In the genomic region with DNA sequence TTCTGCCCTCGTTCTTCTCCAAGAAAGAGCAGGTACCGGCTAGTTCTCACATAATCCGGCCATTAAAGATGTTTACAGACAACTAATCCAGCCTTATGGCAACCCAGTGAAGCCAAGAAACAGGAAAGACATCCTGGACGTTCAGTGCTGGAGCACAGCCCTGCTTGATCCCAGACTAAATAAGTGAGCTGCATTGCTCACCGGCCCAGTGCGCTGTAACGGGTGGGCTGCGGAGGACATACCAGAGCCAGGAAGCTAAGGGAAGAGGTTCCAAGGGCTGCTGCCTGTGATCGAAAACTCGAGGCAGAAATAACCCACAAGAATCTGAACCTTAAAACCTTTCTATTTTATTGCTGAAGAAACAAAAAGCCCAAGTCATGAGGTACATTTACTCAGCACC, we compare ENCODE assay signal across 25 mouse cellular contexts. TPM values are rescaled to one million over a fixed set of nuclear protein-coding genes. Genes with fewer than 3 reads are reported as not detected.
DNase-seq lines count a peak whose midpoint lies in the region; ATAC-seq and TF ChIP-seq lines count a peak whose summit lies in the region.
"Had no signal": no experiment of that assay in that cellular context is flagged by ENCODE, and none has a peak within 500 bp of the region (broad histone marks: within the 10 kb centered on the region; RNA-seq: fewer than 3 reads in every experiment).

No protein-coding gene starts in this region.

- peak overlapping the region; percentile 92 for H3K27ac ChIP-seq in layer of hippocampus, adult 2 months
- H3K27ac ChIP-seq in forebrain, postnatal 0 days (ENCODE audit: low read depth, low read length) = peak overlapping the region; percentile 60; the same call in 1 of the 2 replicates
- H3K27ac ChIP-seq: gastrocnemius, adult 2 months; limb, embryonic 15.5 days had no signal

- H3K36me3 ChIP-seq in forebrain, postnatal 0 days (ENCODE audit: insufficient read depth) = no peaks in the 10 kb centered on the region
- H3K36me3 ChIP-seq: limb, embryonic 15.5 days had no signal

- intact Hi-C loops in gastrocnemius, postnatal 36 days (cut with DNase I) = no loop called here

- H3K9ac ChIP-seq in forebrain, postnatal 0 days = no peak overlapping the region
- H3K9ac ChIP-seq: limb, embryonic 15.5 days had no signal

- DNase-seq in frontal cortex, adult 2 months (ENCODE audit: extremely low spot score in 1 of 2, low spot score in 1 of 2) = no peak
- no peak for DNase-seq in layer of hippocampus, adult 2 months (ENCODE audit: low spot score in 2 of 2)
- DNase-seq in layer of hippocampus, adult 11-12 months (ENCODE audit: low spot score) = no peak
- DNase-seq in brain, embryonic 14.5 days (ENCODE audit: low read depth) = peak; percentile 60
- no peak for DNase-seq in forebrain, postnatal 0 days
- no peak for DNase-seq in embryo, embryonic 9.5 days (ENCODE audit: extremely low spot score)
- no peak for DNase-seq in gastrocnemius, postnatal 36 days
- DNase-seq: adrenal gland, adult 2 months; cerebellum, postnatal 25 days; gastrocnemius, adult 2 months; kidney, adult 8-10 months; lung, postnatal 10 days; thymus, adult 18-20 months had no signal

- ATAC-seq in frontal cortex, adult (ENCODE audit: low TSS enrichment) = peak; percentile 27; the same call in 1 of the 2 replicates
- peak; percentile 25; the same call in 1 of the 2 replicates for ATAC-seq in forebrain, postnatal 0 days

- H3K4me1 ChIP-seq in forebrain, postnatal 0 days (ENCODE audit: insufficient read depth) = peaks cover 12% of the 10 kb centered on the region
- H3K4me1 ChIP-seq: limb, embryonic 15.5 days had no signal

- no peak for TF ChIP-seq CTCF in layer of hippocampus, adult 2 months (conservative IDR thresholded peaks at IDR 0.05)
- TF ChIP-seq CTCF in brain, embryonic 14.5 days (IDR thresholded peaks at IDR 0.05; ENCODE audit: borderline replicate concordance, extremely low read depth, insufficient read depth, insufficient read length) = no peak
- TF ChIP-seq CTCF in forebrain, postnatal 0 days (IDR thresholded peaks at IDR 0.05; ENCODE audit: low read depth) = no peak

- H3K27me3 ChIP-seq in forebrain, postnatal 0 days (ENCODE audit: insufficient read depth, low read length) = no peaks in the 10 kb centered on the region
- H3K27me3 ChIP-seq: limb, embryonic 15.5 days had no signal

- TF ChIP-seq POLR2A in brain, embryonic 14.5 days (IDR thresholded peaks at IDR 0.05; ENCODE audit: borderline replicate concordance, extremely low read depth, insufficient read depth, insufficient read length, poor library complexity, severe bottlenecking) = no peak

- 40% methylated on average over 10 of the region's 10 CpGs for WGBS in forebrain, postnatal 0 days

- no peaks in the 10 kb centered on the region for H3K9me3 ChIP-seq in forebrain, postnatal 0 days (ENCODE audit: low read length)
- H3K9me3 ChIP-seq: limb, embryonic 15.5 days had no signal

- no peak overlapping the region for H3K4me3 ChIP-seq in layer of hippocampus, adult 2 months
- no peak overlapping the region for H3K4me3 ChIP-seq in forebrain, postnatal 0 days (ENCODE audit: low read depth, low read length)
- H3K4me3 ChIP-seq: erythroblast, embryonic 14.5 days; gastrocnemius, adult 2 months; limb, embryonic 15.5 days had no signal

- no peak overlapping the region for H3K4me2 ChIP-seq in forebrain, postnatal 0 days (ENCODE audit: low read depth)
- H3K4me2 ChIP-seq: limb, embryonic 15.5 days had no signal

RNA-seq across cellular contexts. Expression of a gene that starts 11.1 kb away (rescaled TPM):
- polyA plus RNA-seq in frontal cortex, adult 2 months (2012; rRNA removed) = 0.13 TPM in 1 of 2 replicates, not detected in the other
- not detected for total RNA-seq in layer of hippocampus, adult 2 months (2021)
- polyA plus RNA-seq in brain, embryonic 14.5 days (2012; rRNA removed) = not detected in 2 replicates
- total RNA-seq in forebrain, postnatal 0 days (2014; rRNA removed) = not detected in 2 replicates
- polyA plus RNA-seq in forebrain, postnatal 0 days (2015; fragmentation: Nextera tagmentation; extraction: Ambion mirVana) = not detected in 2 replicates
- total RNA-seq in gastrocnemius, postnatal 36 days (2021) = not detected
- total RNA-seq: adrenal gland, adult 2 months; gastrocnemius, adult 2 months; heart, adult 8-10 months; layer of hippocampus, adult 8-10 months; left cerebral cortex, postnatal 14 days; megakaryocyte, adult 5-6 weeks; neutrophil, adult 5-6 weeks had no signal
- polyA plus RNA-seq: adrenal gland, adult 2 months; embryonic facial prominence, embryonic 11.5 days; erythroblast, embryonic 14.5 days; heart, embryonic 16.5 days; limb, embryonic 15.5 days; urinary bladder, adult 2 months had no signal

RNA-seq across cellular contexts. Expression of a gene that starts 50.4 kb away (rescaled TPM):
- not detected in 2 replicates for polyA plus RNA-seq in frontal cortex, adult 2 months (2012; rRNA removed)
- total RNA-seq in layer of hippocampus, adult 2 months (2021) = not detected
- not detected in 2 replicates for polyA plus RNA-seq in brain, embryonic 14.5 days (2012; rRNA removed)
- not detected in 2 replicates for total RNA-seq in forebrain, postnatal 0 days (2014; rRNA removed)
- not detected in 2 replicates for polyA plus RNA-seq in forebrain, postnatal 0 days (2015; fragmentation: Nextera tagmentation; extraction: Ambion mirVana)
- total RNA-seq in gastrocnemius, postnatal 36 days (2021) = not detected
- total RNA-seq: adrenal gland, adult 2 months; gastrocnemius, adult 2 months; heart, adult 8-10 months; left cerebral cortex, postnatal 14 days had no signal
- polyA plus RNA-seq: adrenal gland, adult 2 months; embryonic facial prominence, embryonic 11.5 days; erythroblast, embryonic 14.5 days; heart, embryonic 16.5 days; limb, embryonic 15.5 days; liver, embryonic 16.5 days; urinary bladder, adult 2 months had no signal
